ENCODE assay signal across 15 mouse cellular contexts in genomic region chr13:56992022-56992421, GRCm38 (mm10).
A peak's percentile ranks its signal among the peaks of the same experiment; 100 is the strongest.
DNase-seq lines count a peak whose midpoint lies in the region; ATAC-seq and TF ChIP-seq lines count a peak whose summit lies in the region.
"Had no signal": no experiment of that assay in that cellular context is flagged by ENCODE, and none has a peak within 500 bp of the region (broad histone marks: within the 10 kb centered on the region; RNA-seq: fewer than 3 reads in every experiment).

No protein-coding gene starts in this region.

- H3K4me2 ChIP-seq in embryonic facial prominence, embryonic 11.5 days (ENCODE audit: low read depth, low read length) = no peak overlapping the region
- no peak overlapping the region for H3K4me2 ChIP-seq in kidney, embryonic 14.5 days (replicated peaks; ENCODE audit: low read depth, low read length)
- no peak overlapping the region for H3K4me2 ChIP-seq in limb, embryonic 11.5 days (ENCODE audit: low read depth, severe bottlenecking)
- H3K4me2 ChIP-seq: midbrain, embryonic 13.5 days; neural tube, embryonic 12.5 days had no signal

- no peak overlapping the region for H3K4me3 ChIP-seq in embryonic facial prominence, embryonic 11.5 days (ENCODE audit: low read depth, low read length)
- no peak overlapping the region for H3K4me3 ChIP-seq in embryonic facial prominence, embryonic 10.5 days
- no peak overlapping the region for H3K4me3 ChIP-seq in kidney, adult 2 months (ENCODE audit: insufficient read depth, low read depth, low read length)
- H3K4me3 ChIP-seq in kidney, embryonic 14.5 days (ENCODE audit: low read length) = no peak overlapping the region
- no peak overlapping the region for H3K4me3 ChIP-seq in limb, embryonic 11.5 days (ENCODE audit: low read depth, low read length)
- H3K4me3 ChIP-seq: erythroblast, embryonic 14.5 days; midbrain, embryonic 13.5 days; neural tube, embryonic 12.5 days had no signal

- DNase-seq in embryonic facial prominence, embryonic 11.5 days (ENCODE audit: low spot score) = peak; percentile 22
- DNase-seq in embryonic facial prominence, embryonic 10.5 days (ENCODE audit: low spot score) = no peak
- no peak for DNase-seq in kidney, adult 2 months
- peak; percentile 25 for DNase-seq in retina, embryonic 14.5 days (ENCODE audit: low spot score)
- no peak for DNase-seq in retina, postnatal 1 day
- peak; percentile 44 for DNase-seq in limb, embryonic 11.5 days (ENCODE audit: low spot score)
- no peak for DNase-seq in thymus, postnatal 14 days
- DNase-seq: cerebellum, adult 9-10 months; layer of hippocampus, adult 9-11 months; lung, postnatal 10 days; thymus, postnatal 36 days had no signal

- no peak overlapping the region for H3K9ac ChIP-seq in embryonic facial prominence, embryonic 11.5 days (replicated peaks; ENCODE audit: low read length)
- no peak overlapping the region for H3K9ac ChIP-seq in kidney, embryonic 14.5 days (ENCODE audit: low read depth, low read length)
- no peak overlapping the region for H3K9ac ChIP-seq in limb, embryonic 11.5 days (ENCODE audit: low read length)
- H3K9ac ChIP-seq: midbrain, embryonic 13.5 days; neural tube, embryonic 12.5 days had no signal

- no peak for TF ChIP-seq POLR2A in kidney, adult 2 months (IDR thresholded peaks at IDR 0.05; ENCODE audit: low read depth, low read length)

- H3K36me3 ChIP-seq in embryonic facial prominence, embryonic 11.5 days (replicated peaks; ENCODE audit: control insufficient read depth, insufficient read depth, low read depth, low read length) = no peaks in the 10 kb centered on the region
- no peaks in the 10 kb centered on the region for H3K36me3 ChIP-seq in embryonic facial prominence, embryonic 10.5 days (replicated peaks)
- no peaks in the 10 kb centered on the region for H3K36me3 ChIP-seq in kidney, adult 2 months (ENCODE audit: control insufficient read depth, insufficient read depth, low read length)
- no peaks in the 10 kb centered on the region for H3K36me3 ChIP-seq in kidney, embryonic 14.5 days (ENCODE audit: control insufficient read depth, insufficient read depth, low read length)
- no peaks in the 10 kb centered on the region for H3K36me3 ChIP-seq in limb, embryonic 11.5 days (ENCODE audit: control insufficient read depth, insufficient read depth, low read length)
- H3K36me3 ChIP-seq: midbrain, embryonic 13.5 days; neural tube, embryonic 12.5 days had no signal

- no peaks in the 10 kb centered on the region for H3K4me1 ChIP-seq in embryonic facial prominence, embryonic 11.5 days (ENCODE audit: control insufficient read depth, insufficient read depth, low read length)
- no peaks in the 10 kb centered on the region for H3K4me1 ChIP-seq in embryonic facial prominence, embryonic 10.5 days
- no peaks in the 10 kb centered on the region for H3K4me1 ChIP-seq in kidney, adult 2 months (ENCODE audit: control insufficient read depth, insufficient read depth, low read length)
- no peaks in the 10 kb centered on the region for H3K4me1 ChIP-seq in kidney, embryonic 14.5 days (ENCODE audit: control insufficient read depth, insufficient read depth, low read length)
- no peaks in the 10 kb centered on the region for H3K4me1 ChIP-seq in limb, embryonic 11.5 days (ENCODE audit: control insufficient read depth, insufficient read depth, low read length)
- H3K4me1 ChIP-seq: neural tube, embryonic 12.5 days had no signal

- no peak for ATAC-seq in embryonic facial prominence, embryonic 11.5 days (replicated peaks; ENCODE audit: insufficient number of reproducible peaks, low FRiP score, low TSS enrichment, low read depth)
- no peak for ATAC-seq in kidney, embryonic 14.5 days (ENCODE audit: low FRiP score, low TSS enrichment)
- ATAC-seq in limb, embryonic 11.5 days (ENCODE audit: insufficient number of reproducible peaks, low FRiP score, low TSS enrichment, low read depth) = no peak
- ATAC-seq: midbrain, embryonic 13.5 days had no signal

- no peaks in the 10 kb centered on the region for H3K9me3 ChIP-seq in embryonic facial prominence, embryonic 11.5 days (replicated peaks; ENCODE audit: control insufficient read depth, low read length)
- H3K9me3 ChIP-seq in embryonic facial prominence, embryonic 10.5 days = peaks cover 8% of the 10 kb centered on the region; the same call in 1 of the 2 replicates
- H3K9me3 ChIP-seq in kidney, embryonic 14.5 days (ENCODE audit: control insufficient read depth, low read length) = peaks cover 3% of the 10 kb centered on the region
- H3K9me3 ChIP-seq in limb, embryonic 11.5 days (ENCODE audit: control insufficient read depth, low read length) = no peaks in the 10 kb centered on the region

- 0 out of 2 replicates have a peak, but pooled peaks have one; percentile 12 for TF ChIP-seq CTCF in kidney, adult 2 months (conservative IDR thresholded peaks at IDR 0.05; ENCODE audit: insufficient read depth, insufficient read length, low read depth, low read length)

- H3K27me3 ChIP-seq in embryonic facial prominence, embryonic 11.5 days (ENCODE audit: control insufficient read depth, insufficient read depth, low read length) = no peaks in the 10 kb centered on the region
- no peaks in the 10 kb centered on the region for H3K27me3 ChIP-seq in embryonic facial prominence, embryonic 10.5 days (replicated peaks; ENCODE audit: low read depth, poor library complexity, severe bottlenecking)
- H3K27me3 ChIP-seq in kidney, adult 2 months (replicated peaks; ENCODE audit: control insufficient read depth, insufficient read depth, low read length) = no peaks in the 10 kb centered on the region
- H3K27me3 ChIP-seq in kidney, embryonic 14.5 days (ENCODE audit: control insufficient read depth, insufficient read depth, low read length) = no peaks in the 10 kb centered on the region
- H3K27me3 ChIP-seq in limb, embryonic 11.5 days (ENCODE audit: control insufficient read depth, insufficient read depth, low read length) = no peaks in the 10 kb centered on the region
- H3K27me3 ChIP-seq: midbrain, embryonic 13.5 days; neural tube, embryonic 12.5 days had no signal

- no peak overlapping the region for H3K27ac ChIP-seq in embryonic facial prominence, embryonic 11.5 days (replicated peaks; ENCODE audit: low read depth, low read length)
- H3K27ac ChIP-seq in embryonic facial prominence, embryonic 10.5 days (replicated peaks) = no peak overlapping the region
- no peak overlapping the region for H3K27ac ChIP-seq in kidney, adult 2 months (ENCODE audit: insufficient read depth, low read depth, low read length)
- no peak overlapping the region for H3K27ac ChIP-seq in kidney, embryonic 14.5 days (ENCODE audit: low read depth, low read length)
- no peak overlapping the region for H3K27ac ChIP-seq in limb, embryonic 11.5 days (replicated peaks; ENCODE audit: low read depth, low read length)
- H3K27ac ChIP-seq: midbrain, embryonic 13.5 days; neural tube, embryonic 12.5 days had no signal

Comparison
In these comparisons a context has a peak if more than half of its experiments do, and no peak if none do; other contexts are left out.
1. DNase-seq: peak in embryonic facial prominence, embryonic 11.5 days (single experiment), retina, embryonic 14.5 days (single experiment) and limb, embryonic 11.5 days (single experiment); none in embryonic facial prominence, embryonic 10.5 days (single experiment), kidney, adult 2 months (single experiment), retina, postnatal 1 day (single experiment) and thymus, postnatal 14 days (single experiment).